Mouse (Mus musculus): ENCODE measurements around the gene Amigo2.

DNA sequence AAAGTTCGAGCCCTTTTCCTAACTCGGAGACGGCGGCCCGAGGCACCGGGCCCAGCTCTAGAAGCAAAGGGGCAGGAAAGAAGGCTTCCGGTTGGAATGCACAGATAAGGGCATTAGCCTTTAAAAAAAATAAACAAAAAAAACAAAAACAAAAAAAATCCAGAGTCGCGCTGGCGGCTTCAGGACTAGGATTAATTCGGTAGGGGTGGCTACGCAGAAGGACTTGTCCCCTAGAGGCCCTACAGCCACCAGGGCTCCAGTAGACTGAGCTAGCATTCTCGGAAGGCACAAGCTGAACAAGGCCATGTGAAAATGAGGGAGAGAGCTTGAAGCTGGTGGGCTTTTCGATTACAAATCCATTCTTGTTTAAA is 689 bp upstream of the Amigo2 start:
- TF ChIP-seq CTCF (conservative IDR thresholded peaks at IDR 0.05; ENCODE audit: insufficient read depth, insufficient read length, low read depth, low read length) (no peak), POLR2A (IDR thresholded peaks at IDR 0.05; ENCODE audit: low read depth, low read length) (no peak)

Measured in kidney, adult 2 months (tissue).